Mouse (Mus musculus) embryonic fibroblast, embryonic 13.5 days (primary cell): ENCODE data around the gene 2410004B18Rik.

ENCODE experiments used
- CTCF ChIP-seq: IDR thresholded peaks from 2 replicates; pipeline ENCODE4 v1.5.1; 2011; ENCODE audit warnings: mild to moderate bottlenecking, control low read depth, low read length, moderate library complexity, borderline replicate concordance; ENCODE audit not compliant: insufficient read depth
- POLR2A ChIP-seq: IDR thresholded peaks from 2 replicates; pipeline ENCODE4 v1.6.1; 2011; ENCODE audit warnings: low read depth, mild to moderate bottlenecking, control low read depth, low read length, moderate library complexity

- TF ChIP-seq CTCF, result no peak
- no peak for TF ChIP-seq POLR2A
Measured at GRCm38 (mm10) chr3:145946654-145947053, 8.8 kb downstream of the 2410004B18Rik start.
